Mouse (Mus musculus): Measurements from ENCODE around the gene Nr6a1. TPM values are rescaled to one million over a fixed set of nuclear protein-coding genes. Genes with fewer than 3 reads are reported as not detected.

Gene Nr6a1
- total RNA-seq, 2 experiments from 2014 or later, result 4.6 to 7.4 TPM

- no peak for DNase-seq
Measured at GRCm38 (mm10) chr2:38937396-38937795, 9.9 kb upstream of the Nr6a1 start.

- no peak for DNase-seq
Measured at GRCm38 (mm10) chr2:38936721-38937378, 9.4 kb upstream of the Nr6a1 start.

- no peak for DNase-seq
Measured at GRCm38 (mm10) chr2:38934936-38935335, 7.4 kb upstream of the Nr6a1 start.

- DNase-seq, result no peak
Measured at GRCm38 (mm10) chr2:38933931-38934330, 6.4 kb upstream of the Nr6a1 start.

- peak; percentile 91 for DNase-seq
Measured at GRCm38 (mm10) chr2:38931851-38932667, 4.6 kb upstream of the Nr6a1 start, which contains the start of gene Olfml2a. TSS of gene Olfml2a (plus strand) at chr2:38931978.

- no peak for DNase-seq
Measured at GRCm38 (mm10) chr2:38930269-38930668, 2.8 kb upstream of the Nr6a1 start.

GRCm38 (mm10) chr2:38926145-38926891 lies 1.2 kb downstream of the Nr6a1 start:
- peak; percentile 94 for DNase-seq

GRCm38 (mm10) chr2:38925171-38926080 lies 2.1 kb downstream of the Nr6a1 start:
- peak; percentile 44 for DNase-seq

GRCm38 (mm10) chr2:38924571-38924970 lies 2.9 kb downstream of the Nr6a1 start:
- DNase-seq, result no peak

- DNase-seq, result no peak
Measured at GRCm38 (mm10) chr2:38923911-38924310, 3.6 kb downstream of the Nr6a1 start.

GRCm38 (mm10) chr2:38923471-38923870 lies 4.0 kb downstream of the Nr6a1 start:
- DNase-seq, result no peak

- DNase-seq, result no peak
Measured at GRCm38 (mm10) chr2:38921374-38921773, 6.1 kb downstream of the Nr6a1 start.

GRCm38 (mm10) chr2:38916947-38917691 lies 10.4 kb downstream of the Nr6a1 start:
- no peak for DNase-seq

- DNase-seq, result no peak
Measured at GRCm38 (mm10) chr2:38914965-38915364, 12.5 kb downstream of the Nr6a1 start.

GRCm38 (mm10) chr2:38914517-38914916 lies 13.0 kb downstream of the Nr6a1 start:
- DNase-seq, result no peak

GRCm38 (mm10) chr2:38908604-38909003 lies 18.9 kb downstream of the Nr6a1 start:
- no peak for DNase-seq

GRCm38 (mm10) chr2:38906097-38906496 lies 21.4 kb downstream of the Nr6a1 start:
- DNase-seq, result peak; percentile 54

GRCm38 (mm10) chr2:38904290-38904689 lies 23.2 kb downstream of the Nr6a1 start:
- DNase-seq, result no peak

GRCm38 (mm10) chr2:38902866-38903265 lies 24.6 kb downstream of the Nr6a1 start:
- DNase-seq, result no peak

- no peak for DNase-seq
Measured at GRCm38 (mm10) chr2:38880907-38881672, 46.4 kb downstream of the Nr6a1 start.

All from adrenal gland, postnatal 10 days (tissue).